Comparison of ENCODE assay signal across 8 mouse cellular contexts in genomic region chr6:17583982-17584381, GRCm38 (mm10). TPM values are rescaled to one million over a fixed set of nuclear protein-coding genes. Genes with fewer than 3 reads are reported as not detected.
DNase-seq lines count a peak whose midpoint lies in the region; ATAC-seq lines count a peak whose summit lies in the region.

No protein-coding gene starts in this region.

- DNase-seq in adrenal gland, adult (ENCODE audit: inconsistent age in 2 of 2, low spot score in 1 of 2), result peak; percentile 84 to 93
- DNase-seq in cerebellum, postnatal 14 days, result peak; percentile 70 to 76
- peak; percentile 57 to 72 for DNase-seq in frontal cortex, postnatal 36 days (ENCODE audit: low spot score in 2 of 2)
- peak; percentile 19 to 27 for DNase-seq in layer of hippocampus, postnatal 14 days (ENCODE audit: low spot score in 2 of 2)
- DNase-seq in ovary, postnatal 36 days (ENCODE audit: low spot score), result peak; percentile 57
- DNase-seq in urinary bladder, postnatal 4 days (ENCODE audit: low spot score in 2 of 2), result peak; percentile 51 to 78

- peaks cover 3% of the 10 kb centered on the region; the same call in 1 of the 2 replicates for H3K4me1 ChIP-seq in hindbrain, embryonic 12.5 days
- H3K4me1 ChIP-seq in lung, embryonic 16.5 days (replicated peaks; ENCODE audit: control insufficient read depth, insufficient read depth, low read length), result 0 out of 2 replicates have a peak, but pooled peaks cover 2% of the 10 kb centered on the region

- H3K36me3 ChIP-seq in hindbrain, embryonic 12.5 days, result no peaks in the 10 kb centered on the region
- no peaks in the 10 kb centered on the region for H3K36me3 ChIP-seq in lung, embryonic 16.5 days (ENCODE audit: control insufficient read depth, insufficient read depth, low read length)

- H3K27me3 ChIP-seq in hindbrain, embryonic 12.5 days, result no peaks in the 10 kb centered on the region
- H3K27me3 ChIP-seq in lung, embryonic 16.5 days (ENCODE audit: control insufficient read depth, insufficient read depth, low read depth, low read length), result no peaks in the 10 kb centered on the region

- no peaks in the 10 kb centered on the region for H3K9me3 ChIP-seq in hindbrain, embryonic 12.5 days (replicated peaks)
- no peaks in the 10 kb centered on the region for H3K9me3 ChIP-seq in lung, embryonic 16.5 days (ENCODE audit: control insufficient read depth, low read length)

- peak; percentile 86 for ATAC-seq in hindbrain, embryonic 12.5 days (ENCODE audit: low FRiP score)
- ATAC-seq in lung, embryonic 16.5 days (ENCODE audit: low read depth), result peak; percentile 90

- no peak overlapping the region for H3K9ac ChIP-seq in hindbrain, embryonic 12.5 days
- peak overlapping the region; percentile 59; the same call in 1 of the 2 replicates for H3K9ac ChIP-seq in lung, embryonic 16.5 days (ENCODE audit: low read length)

- peak overlapping the region; percentile 49 for H3K4me2 ChIP-seq in hindbrain, embryonic 12.5 days (replicated peaks)
- H3K4me2 ChIP-seq in lung, embryonic 16.5 days (ENCODE audit: low read depth, low read length), result peak overlapping the region; percentile 58

- WGBS in hindbrain, embryonic 12.5 days, result 32% methylated on average over 13 of the region's 13 CpGs
- WGBS in lung, embryonic 16.5 days, result 12% methylated on average over 13 of the region's 13 CpGs

- H3K27ac ChIP-seq in hindbrain, embryonic 12.5 days, result no peak overlapping the region
- H3K27ac ChIP-seq in lung, embryonic 16.5 days (ENCODE audit: low read length), result no peak overlapping the region

- H3K4me3 ChIP-seq in hindbrain, embryonic 12.5 days, result peak overlapping the region; percentile 33
- H3K4me3 ChIP-seq in lung, embryonic 16.5 days (ENCODE audit: low read length), result peak overlapping the region; percentile 39

RNA-seq across cellular contexts. Expression of gene Capza2, which starts 52.1 kb away (rescaled TPM):
- polyA plus RNA-seq in hindbrain, embryonic 12.5 days (2016; fragmentation: Nextera tagmentation; extraction: Ambion mirVana), result 224 and 257 TPM in 2 replicates
- total RNA-seq in layer of hippocampus, postnatal 14 days (2021), result 100 to 1,000 TPM; 282 to 285 TPM
- polyA plus RNA-seq in lung, embryonic 16.5 days (2015; fragmentation: Nextera tagmentation; extraction: Ambion mirVana), result 241 and 242 TPM in 2 replicates

Comparison
In these comparisons a context has a peak if more than half of its experiments do, and no peak if none do; other contexts are left out.
1. DNase-seq: peak in every context shown above with its lines; median percentile 88 in adrenal gland, adult; 73 in cerebellum, postnatal 14 days; 64 in frontal cortex, postnatal 36 days; 64 in urinary bladder, postnatal 4 days; 57 in ovary, postnatal 36 days; 23 in layer of hippocampus, postnatal 14 days.